Mouse (Mus musculus) brain, adult 2 months (tissue): ENCODE data around the gene Ntn1.
A peak's percentile ranks its signal among the peaks of the same experiment; 100 is the strongest.

Experiments
- DNase-seq: peaks from one replicate; pipeline ENCODE4 v3.0.0; 2011; ENCODE audit warnings: low read depth, low spot score

Gene Ntn1

GRCm38 (mm10) chr11:68407266-68407926, 6.8 kb upstream of the Ntn1 start:
- DNase-seq = no peak

GRCm38 (mm10) chr11:68405576-68405975, 5.0 kb upstream of the Ntn1 start:
- DNase-seq = no peak

- DNase-seq = no peak
Measured at GRCm38 (mm10) chr11:68404185-68404584, 3.6 kb upstream of the Ntn1 start.

DNA sequence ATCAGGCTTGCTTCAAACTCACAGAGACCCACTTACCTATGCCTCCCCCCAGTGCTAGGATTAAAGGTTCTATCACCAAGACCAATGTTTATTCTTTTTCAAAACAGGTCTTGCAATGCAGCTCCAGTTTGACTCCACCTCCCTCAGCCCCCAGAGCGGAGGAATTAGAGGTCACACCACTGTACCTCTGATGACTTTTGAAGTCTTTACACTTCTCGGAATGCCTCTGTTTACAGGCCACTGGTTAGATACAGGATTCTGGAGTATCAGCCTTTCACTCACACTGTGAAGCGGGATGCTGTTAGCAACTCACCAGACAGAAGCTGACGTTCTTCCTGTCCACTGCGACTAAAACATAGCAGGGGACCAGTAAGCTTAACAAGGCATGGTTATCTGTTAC, 805 bp upstream of the Ntn1 start:
- DNase-seq = no peak

DNA sequence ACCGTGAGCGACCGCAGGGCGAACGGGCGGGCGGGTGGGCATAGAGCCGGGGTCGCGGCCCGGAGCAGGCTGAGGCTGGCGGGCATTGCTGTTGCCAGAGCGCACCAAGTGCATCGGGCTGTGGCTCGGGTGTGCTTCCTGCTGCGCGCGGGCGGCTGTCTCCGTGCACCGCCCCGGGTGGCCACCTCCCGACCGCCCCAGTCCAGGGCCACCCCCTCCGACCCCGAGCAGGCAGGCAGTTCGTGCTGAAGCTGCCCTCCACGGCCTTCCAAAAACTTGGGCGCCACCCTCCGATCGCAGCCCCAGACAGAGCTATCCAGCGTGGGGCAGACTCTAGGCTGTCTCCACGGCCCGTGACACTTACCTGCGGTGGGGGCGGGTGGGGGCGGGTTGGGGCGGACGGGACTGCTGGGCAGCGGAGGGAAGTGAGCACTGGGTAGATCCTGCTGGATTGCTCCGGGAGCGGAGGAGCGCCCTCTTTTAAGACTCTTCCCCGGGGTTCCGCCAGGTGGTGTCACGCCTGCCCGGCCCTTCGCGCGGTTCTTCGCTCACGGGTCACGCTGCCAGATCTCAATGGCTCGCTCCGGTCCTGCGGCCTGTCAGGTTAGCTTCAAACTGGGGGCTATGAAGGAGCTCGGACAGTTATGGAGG, 477 bp downstream of the Ntn1 start:
- DNase-seq = peak; percentile 39

DNA sequence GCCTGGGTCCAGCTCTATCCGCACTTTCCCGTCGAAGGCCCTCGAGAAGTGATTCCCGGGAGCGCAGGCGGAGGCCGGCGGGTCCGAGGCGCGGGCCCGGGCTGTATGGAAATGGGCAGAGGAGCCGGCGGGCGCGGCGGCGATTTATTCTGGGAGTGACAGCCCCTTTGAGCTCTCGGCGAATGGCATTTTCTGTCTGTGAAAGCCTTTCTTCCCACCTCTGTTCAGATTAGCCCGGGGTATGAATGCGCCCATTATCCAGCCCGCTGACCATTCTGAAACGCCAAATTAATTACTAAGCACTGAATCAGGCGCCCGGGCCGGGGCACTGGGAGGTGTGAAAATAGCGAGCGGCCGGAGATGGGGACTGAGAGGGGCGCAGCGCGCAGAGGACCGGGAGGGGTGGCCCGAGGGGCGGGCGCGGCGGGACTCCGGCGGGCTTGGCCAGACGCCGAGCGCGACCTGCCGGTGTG, 1.0 kb downstream of the Ntn1 start:
- peak; percentile 23 for DNase-seq

- DNase-seq = no peak
Measured at GRCm38 (mm10) chr11:68398891-68399547, 1.6 kb downstream of the Ntn1 start.

GRCm38 (mm10) chr11:68395546-68395945, 5.1 kb downstream of the Ntn1 start:
- no peak for DNase-seq

- DNase-seq = no peak
Measured at GRCm38 (mm10) chr11:68394749-68395148, 5.9 kb downstream of the Ntn1 start.

DNA sequence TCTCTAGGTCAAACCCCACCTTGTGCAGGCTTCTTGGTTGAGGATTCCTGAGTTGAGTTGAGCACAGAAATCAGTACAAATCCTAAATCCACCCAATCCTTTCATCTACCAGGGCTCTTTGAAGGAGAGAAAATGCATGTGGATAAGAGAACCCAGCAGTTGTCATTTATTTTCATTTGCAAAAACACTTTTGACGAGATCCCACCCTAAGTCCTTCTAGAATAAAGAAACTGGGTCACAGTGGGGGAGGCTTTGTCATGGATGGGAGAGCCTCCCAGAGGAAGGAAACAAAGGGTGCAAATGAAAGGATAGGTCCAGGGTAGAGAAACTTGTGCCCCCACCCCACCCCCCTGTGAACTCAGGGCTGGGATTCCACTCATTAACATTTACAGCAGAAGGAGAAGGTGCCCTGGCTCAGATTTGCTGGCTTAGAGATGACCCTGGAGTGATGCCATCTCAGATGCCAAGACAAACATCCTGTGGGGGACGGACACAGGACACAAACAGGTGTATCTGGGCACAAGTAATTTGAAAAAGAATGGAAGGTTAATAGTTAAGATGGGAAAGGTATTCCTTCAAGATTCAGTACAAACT, 6.6 kb downstream of the Ntn1 start:
- no peak for DNase-seq

DNA sequence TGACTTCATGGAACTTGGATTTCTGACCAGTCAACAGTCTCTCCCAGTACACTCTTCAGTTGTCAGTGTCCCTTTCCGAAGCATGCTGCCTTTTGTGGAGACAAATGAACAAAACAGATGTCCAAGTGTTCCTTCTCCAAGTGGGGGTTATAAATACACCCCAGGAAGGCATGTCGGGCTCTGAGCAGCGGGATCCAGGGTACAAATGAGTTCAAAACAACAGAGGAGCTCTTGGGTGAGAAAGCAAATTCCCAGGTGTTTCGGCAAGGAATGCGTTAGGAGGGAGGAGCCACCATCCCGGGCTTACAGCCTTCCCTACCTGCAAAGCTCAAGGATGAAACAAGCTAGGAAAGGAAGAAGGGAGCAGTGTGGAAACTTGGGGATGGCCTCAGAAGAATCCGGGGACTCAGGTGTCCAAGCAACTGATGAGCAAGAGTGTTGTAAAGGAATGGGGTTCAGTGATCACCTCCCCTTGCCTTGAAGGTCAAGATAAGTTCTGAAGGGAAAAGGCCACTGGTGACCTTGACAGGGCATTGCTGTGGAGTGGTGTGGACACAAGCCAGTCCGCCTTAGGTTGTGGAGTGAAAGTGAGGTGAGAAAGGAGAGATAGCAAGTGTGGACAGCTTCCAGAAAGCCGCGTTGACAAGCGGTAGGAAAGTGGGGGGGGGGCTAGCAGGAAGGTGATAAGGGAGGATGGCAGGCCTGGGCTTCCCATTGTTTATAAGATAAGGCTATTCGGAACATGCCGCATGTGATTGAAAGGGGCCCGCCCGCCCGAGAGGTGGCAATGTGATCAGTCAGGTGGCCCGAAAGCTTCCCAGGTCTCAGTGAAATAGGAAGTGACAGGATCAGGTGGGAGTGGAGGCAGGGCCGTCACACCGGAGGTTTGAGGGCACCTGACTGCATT, 10.0 kb downstream of the Ntn1 start:
- DNase-seq = no peak

- DNase-seq = no peak
Measured at GRCm38 (mm10) chr11:68389621-68390020, 11.0 kb downstream of the Ntn1 start.

GRCm38 (mm10) chr11:68388655-68389015, 12.0 kb downstream of the Ntn1 start:
- no peak for DNase-seq

GRCm38 (mm10) chr11:68387971-68388654, 12.5 kb downstream of the Ntn1 start:
- DNase-seq = no peak

GRCm38 (mm10) chr11:68387441-68387760, 13.2 kb downstream of the Ntn1 start:
- DNase-seq = no peak

DNA sequence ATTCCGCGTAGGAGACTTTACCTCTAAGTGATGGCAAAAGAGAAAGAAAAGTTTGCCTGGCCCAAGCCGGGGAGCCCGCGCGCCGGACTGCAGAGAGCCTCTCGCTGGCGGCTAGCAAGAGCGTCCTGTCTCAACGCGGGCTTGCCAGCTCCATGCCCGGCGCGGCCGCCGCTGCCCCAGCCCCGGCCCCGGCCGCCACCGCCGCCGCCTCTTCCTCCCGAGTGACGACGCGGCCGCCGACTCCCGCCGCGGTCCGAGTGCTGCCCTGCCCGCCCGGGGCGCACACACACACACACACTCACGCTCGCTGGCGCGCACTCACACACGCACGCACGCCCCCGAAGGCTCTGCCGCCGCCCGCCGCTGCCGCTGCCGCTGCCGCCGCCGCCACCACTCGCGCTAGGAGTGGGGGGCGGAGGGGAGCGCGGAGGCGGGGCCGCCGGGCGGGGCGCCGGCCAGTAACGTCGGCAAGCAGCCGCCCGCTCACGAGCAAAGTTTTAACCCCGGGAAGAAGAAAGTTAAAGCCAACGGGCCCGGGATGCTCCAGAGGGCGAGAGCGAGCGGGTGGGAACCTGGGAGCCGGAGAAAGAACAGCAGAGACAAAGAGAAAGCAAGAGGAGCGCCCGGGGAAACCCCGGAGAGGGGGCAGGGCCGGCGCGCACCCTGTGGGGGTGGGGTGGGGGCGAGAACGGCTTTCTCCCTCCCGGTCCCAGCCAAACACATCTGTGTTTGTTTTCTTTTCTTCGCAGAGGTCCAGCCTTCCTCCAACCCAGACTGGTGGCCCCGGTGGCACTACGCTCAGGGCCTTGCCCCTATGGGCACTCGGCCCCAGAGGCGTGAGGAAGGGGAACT, 13.8 kb downstream of the Ntn1 start:
- DNase-seq = peak; percentile 31

DNA sequence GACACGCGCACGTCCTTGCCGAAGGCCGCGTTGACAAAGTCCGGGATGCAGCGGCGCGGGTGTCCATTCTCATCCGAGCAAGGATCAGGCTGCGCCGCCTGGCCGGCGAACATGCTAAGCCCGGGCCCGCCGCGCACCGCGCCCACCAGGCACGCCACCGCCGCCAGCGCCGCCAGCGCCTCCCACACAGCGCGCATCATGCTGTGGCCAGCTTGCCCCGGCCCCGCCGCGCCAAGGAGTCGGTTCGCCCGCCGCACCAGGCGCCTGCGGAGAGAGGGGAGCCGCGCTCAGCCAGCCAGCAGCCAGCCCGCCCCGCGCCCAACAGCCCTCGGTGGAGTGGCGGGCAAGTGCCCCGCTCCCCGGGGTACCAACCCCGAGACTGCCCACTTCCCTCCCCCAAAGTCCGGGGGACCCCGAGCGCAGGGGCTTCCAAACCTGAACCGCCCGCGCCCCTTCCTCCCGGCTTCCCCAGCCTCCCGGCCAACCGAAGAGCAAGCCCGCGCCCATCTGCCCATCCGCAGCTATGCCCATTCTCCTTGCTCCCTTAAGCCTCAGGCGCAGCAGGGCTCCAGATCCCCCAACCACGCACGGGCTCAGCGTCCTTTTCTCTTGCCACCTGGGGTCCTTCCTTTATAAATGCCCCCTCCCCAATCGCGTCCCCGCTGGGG, 14.6 kb downstream of the Ntn1 start:
- no peak for DNase-seq

- DNase-seq = no peak
Measured at GRCm38 (mm10) chr11:68385021-68385821, 15.4 kb downstream of the Ntn1 start.

DNA sequence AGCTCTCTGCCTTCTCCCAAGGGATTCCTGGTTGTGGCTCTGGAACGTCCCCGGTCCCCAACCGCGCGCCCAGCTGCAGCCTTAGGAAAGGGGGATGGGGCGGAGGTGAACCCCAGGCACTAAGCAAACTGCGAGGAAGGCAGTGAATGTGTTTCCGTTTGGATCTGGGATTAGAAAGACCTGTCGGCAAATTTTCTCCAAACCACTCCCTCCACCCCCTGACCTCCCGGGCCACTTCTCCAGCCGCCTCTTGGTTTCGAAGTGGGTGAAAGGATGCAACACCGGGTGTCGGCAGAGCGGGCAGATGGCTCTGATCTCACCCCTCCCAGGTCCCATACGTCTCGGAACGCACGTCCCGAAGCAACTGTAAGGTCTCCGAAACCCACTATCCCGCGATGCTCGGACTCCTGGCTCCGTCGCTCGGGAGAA, 16.0 kb downstream of the Ntn1 start:
- no peak for DNase-seq
